Mouse (Mus musculus): ENCODE measurements around the gene Mmp24.
A peak's percentile ranks its signal among the peaks of the same experiment; 100 is the strongest.
"Not testable (repeated sequence)": the region's sequence is repeated elsewhere in the genome, so short reads cannot be mapped to it uniquely, and the experiment has no call there.

Mmp24 gene

DNA sequence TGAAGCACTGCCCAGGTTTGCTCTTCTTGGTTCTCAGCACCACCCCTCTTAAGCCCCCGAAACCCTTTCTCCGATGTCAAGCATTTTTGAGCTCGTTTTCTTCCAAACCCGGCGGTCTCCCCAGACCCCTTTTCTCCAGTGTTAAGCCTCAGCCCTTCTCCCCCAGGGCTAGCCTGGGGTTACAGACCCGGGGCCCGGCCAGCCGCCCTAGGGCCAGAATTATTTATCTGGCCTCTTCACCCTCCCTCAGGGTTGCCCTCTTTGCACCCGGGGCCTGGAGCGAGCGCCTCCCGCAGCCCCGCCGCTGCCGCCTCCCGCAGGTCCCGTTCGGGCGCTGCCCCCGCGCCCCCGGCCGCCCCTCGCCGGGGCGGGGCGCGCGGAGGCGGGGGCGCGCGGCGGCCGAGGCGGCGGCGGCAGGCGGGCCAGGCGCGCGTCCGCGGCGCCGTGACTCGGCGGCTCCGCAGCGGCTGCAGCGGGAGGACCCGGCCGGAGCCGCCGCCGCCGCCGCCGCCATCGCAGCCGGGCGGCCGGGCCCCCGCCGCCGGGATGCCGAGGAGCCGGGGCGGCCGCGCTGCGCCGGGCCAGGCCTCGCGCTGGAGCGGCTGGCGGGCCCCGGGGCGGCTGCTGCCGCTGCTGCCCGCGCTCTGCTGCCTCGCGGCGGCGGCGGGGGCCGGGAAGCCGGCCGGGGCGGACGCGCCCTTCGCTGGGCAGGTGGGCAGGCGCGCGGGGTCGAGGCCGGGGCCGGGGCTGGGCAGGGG lies at the start of gene Mmp24:
Gene Mmp24, plus strand, starts transcription at position 416 of the 758 bp plus-strand sequence.
- no peak for DNase-seq (ENCODE audit: low spot score in 2 of 2)

DNA sequence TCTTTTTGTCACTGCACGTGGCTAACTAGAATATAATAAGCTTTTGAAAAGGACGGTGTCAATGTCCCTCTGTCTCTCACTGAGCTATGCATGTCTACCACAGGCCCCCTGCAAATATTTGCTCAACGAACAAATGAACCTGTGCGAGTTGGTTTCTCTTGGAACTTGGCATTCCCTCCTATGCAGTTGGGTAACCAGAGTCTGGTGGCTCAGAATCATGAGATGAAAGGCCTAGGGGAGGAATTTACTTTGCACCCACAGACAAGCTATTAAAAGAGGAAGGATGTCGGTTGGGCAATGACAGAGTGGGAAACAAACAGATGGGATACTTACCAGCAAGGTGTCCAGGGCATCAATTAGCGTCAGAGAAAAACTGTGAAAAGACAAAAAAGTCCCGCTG lies 48.8 kb upstream of the Mmp24 start:
- DNase-seq (ENCODE audit: low spot score in 2 of 2) = no peak

DNA sequence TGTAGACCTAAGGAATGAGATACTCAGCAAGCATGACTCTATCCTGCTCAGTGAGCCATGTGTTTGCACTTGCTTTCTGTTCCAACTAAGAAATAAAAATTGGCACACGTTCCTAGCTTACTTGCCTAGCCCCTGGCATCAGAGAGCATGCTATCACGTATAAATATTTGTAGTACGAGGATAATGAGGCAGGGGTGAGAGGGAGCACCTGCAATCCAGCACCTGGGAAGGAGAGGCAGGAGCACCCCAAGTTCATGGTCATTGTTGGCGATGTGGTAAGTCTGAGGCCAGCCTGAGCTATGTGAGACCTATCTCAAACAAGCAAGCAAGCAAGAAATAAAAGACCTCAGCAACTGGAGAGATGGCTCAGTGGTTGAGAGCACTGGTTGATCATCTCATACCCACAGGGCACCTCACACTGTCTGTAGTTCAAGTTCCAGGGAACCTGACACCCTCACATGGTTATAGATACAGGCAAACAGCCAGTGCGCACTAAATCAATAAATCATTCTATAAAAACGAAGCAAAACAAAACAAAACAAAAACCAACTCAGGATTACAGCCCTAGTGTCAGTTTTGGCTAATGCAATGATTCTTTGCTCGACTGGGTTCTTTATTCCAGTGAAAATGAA lies 47.3 kb upstream of the Mmp24 start:
- DNase-seq (ENCODE audit: low spot score in 2 of 2) = no peak

DNA sequence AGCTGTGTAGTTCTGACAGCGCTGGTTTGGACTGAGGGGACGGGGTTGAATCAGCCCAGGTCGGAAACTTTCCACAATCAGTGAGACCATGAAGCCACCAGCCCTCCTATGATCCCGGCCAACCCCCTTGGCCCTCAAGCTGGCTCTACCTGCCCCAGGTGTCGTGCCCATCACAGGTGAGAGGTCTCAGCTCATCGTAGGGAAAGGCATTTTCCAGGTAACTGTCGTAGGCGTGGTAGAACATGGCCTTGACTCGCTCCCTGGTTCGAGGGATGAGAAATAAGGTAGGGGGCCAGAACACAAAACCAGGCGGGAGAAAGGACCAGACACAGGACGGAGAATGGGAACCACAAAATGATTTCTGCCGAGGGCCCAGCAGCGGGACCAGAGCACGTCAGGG lies 46.4 kb upstream of the Mmp24 start:
- DNase-seq (ENCODE audit: low spot score in 2 of 2) = no peak

DNA sequence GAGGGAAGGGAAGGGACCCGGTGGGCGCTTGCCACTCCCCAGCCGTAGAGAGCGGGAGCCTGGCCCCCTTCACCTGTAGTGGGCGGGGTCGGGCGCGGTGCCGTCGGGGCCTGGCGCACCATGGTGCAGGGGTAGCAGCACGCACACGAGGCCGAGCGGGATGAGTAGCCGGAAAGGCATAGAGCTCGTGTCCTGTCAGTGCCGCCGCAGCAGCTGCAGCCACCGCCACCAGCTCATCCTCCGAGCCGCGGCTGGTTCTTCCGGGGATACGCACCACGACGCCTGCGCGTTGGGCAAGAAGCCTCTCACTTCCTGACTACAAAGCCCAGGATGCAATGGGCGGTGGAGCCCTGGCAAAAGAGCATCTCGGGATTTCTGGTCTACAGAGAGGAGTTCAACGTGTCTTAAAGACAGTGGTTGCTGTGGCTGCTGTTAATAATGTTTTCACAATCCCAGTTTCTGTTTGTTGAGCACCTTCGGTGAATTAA lies 45.9 kb upstream of the Mmp24 start, which contains the start of gene Edem2:
Gene Edem2, minus strand, starts transcription at position 318 of the 488 bp plus-strand sequence.
- DNase-seq (ENCODE audit: low spot score in 2 of 2) = peak; percentile 96

DNA sequence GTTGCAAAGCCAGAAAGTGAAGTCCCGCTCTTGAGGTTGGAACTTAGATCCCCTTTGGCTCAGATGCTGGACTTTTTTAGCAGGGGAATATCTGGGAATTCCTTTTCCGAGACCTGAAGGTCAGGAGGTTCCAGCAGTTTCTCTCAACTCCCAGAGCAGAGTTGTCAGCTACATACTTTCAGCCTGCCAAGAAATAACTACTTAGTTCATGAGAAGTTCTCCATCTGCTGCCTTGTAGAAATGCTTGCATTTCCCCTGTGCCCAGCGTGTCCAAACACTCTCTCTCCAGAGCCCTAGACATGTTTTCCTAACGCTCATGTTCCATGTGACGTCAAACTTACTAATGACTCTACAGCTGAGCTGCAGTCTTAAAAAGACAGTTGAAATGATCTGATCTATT lies 40.1 kb upstream of the Mmp24 start:
- no peak for DNase-seq (ENCODE audit: low spot score in 2 of 2)

DNA sequence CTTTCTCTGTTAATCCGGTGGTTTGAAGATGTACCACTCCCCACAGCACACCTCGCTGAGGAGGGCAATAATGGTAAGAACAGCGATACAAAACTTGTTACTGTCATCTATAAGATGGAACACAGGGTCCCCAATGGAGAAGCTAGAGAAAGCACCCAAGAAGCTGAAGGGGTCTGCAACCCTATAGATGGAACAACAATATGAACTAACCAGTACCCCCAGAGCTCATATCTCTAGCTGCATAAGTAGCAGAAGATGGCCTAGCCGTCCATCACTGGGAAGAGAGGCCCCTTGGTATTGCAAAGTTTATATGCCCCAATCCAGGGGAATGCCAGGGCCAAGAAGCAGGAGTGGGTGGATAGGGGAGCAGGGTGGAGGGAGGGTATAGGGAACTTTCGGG lies 39.4 kb upstream of the Mmp24 start, which contains the start of gene Gm17581:
Gene Gm17581, minus strand, starts transcription at position 101 of the 400 bp plus-strand sequence.
- not testable (repeated sequence) for DNase-seq (ENCODE audit: low spot score in 2 of 2)

DNA sequence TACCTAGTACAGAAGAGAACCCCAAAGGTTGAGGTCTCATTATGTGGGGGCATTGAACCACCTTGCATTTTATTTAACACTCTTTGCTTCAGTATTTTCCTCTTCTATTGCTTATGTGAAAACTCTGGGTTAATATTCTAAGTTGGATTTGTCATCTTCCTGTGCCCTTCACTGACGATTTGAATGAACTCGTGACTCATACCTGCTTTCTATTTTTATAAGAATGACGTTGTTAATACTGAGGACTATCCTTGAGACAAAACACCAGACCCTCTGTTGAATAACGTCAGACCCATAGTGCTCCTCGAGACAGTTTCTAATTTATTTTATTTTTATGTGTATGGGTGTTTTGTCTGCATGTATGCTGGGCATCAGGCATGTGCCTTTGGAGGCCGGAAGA lies 38.2 kb upstream of the Mmp24 start:
- no peak for DNase-seq (ENCODE audit: low spot score in 2 of 2)

DNA sequence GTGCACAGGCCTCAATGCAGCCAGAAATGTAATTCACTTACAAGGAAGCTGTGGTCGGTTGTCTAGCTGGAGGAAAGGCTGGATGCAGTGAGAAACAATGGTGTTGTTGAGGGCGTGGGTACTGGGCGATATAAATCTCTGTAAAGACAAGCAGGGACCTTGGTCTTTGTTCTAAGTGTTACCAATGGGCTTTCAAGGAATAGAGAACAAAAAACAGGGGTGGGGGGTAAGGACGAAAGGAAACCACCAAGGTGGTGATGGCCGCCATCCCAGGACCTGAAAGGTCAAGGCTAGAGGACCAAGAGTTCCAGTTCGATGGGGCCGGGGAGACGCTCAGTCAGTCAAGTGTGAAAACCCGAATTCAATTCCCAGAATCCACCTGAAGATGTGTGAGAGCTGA lies 37.3 kb upstream of the Mmp24 start:
- DNase-seq (ENCODE audit: low spot score in 2 of 2) = no peak

DNA sequence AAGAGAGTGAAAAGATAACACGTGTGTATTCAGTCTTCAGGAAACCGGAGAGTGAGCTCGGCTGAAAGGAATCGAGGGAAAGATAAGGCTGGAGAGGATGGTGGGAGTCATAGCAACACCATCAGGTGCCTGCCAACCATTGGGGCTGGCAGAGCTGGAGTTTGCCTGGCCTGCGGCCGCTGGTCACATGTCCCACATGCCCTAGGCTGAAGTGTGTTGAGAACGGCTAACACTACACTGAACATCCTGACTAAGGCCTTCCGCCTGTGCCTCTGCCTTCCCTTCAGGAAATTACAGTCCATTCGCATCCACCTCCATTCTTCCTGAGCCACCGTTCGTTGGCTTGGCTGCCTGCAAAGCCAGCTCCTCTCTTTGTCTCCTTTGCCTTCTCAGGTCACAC lies 32.9 kb upstream of the Mmp24 start:
- no peak for DNase-seq (ENCODE audit: low spot score in 2 of 2)

DNA sequence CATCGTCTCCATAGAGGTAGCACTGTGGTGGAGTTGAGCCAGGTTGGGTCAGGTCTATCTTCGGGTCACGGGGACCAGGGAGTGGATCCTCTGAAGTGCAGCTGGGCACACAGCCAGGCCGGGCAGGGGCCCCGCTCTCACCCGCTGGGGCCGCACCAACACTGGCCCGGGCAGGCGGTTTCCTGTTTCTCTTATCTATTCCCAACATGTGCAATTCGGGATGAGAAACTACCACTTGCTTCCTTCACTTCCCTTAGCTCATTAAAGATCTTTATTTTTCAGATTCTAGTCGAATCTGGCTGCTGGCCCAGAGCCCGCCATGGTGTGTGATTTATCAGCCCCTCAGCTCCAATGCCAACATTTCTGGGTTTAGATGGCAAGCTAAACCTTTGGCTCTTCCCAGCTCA lies 32.2 kb upstream of the Mmp24 start:
- no peak for DNase-seq (ENCODE audit: low spot score in 2 of 2)

DNA sequence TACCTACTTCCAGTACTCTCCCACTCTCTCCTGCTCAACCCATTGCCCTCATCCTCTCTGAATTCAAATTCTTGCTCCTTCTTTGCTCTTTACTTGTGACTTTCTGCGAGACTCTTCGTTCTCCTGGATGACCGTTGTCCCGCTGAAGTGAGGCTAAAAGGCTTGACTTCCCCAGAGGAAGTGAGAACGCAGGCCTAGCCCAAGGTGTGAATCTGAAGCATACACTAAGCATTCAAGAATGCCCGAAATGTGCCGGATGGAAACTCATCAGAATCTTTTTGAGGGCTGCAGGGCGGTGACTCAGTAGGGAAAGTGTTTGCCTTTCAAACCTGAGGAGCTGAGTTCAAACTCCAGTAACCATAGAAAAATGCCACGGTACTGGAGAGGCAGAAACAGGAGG lies 31.8 kb upstream of the Mmp24 start:
- DNase-seq (ENCODE audit: low spot score in 2 of 2) = no peak

DNA sequence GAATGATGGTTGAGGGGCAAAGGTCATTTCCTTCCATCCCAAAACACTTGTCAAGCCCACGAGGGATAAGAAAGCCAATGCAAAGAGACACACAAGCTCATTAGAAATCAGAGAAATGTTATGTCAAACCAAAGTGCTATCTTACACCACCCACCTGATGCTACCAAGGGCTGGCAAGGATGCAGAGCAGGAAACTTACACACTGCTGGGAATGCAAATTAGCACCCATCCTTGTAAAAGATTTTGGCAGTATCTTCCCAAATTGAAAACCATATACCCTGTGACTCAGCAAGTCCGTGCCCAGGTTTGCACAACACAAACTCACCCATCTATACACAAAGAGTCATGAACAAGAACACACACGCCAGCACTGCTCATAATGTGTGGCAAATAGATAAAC lies 29.7 kb upstream of the Mmp24 start:
- no peak for DNase-seq (ENCODE audit: low spot score in 2 of 2)

DNA sequence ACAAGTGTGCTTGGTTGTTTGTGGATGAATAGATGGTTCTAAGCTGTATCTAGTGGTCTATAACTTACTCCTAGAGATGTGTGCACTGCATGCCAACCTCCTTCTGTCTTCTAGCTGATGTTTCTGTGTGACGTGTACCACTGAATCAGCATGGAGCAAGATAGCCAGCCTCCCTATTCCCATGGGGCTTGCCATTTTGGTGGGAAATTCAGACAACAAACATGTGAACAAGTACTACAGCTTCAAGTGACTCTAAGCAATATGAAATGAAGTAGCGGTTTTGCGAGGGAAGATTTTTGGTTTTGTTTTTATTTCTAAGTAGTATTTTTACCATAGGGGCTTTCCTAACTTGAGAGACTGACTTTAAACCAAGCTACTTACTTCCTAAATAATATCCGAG lies 25.7 kb upstream of the Mmp24 start:
- no peak for DNase-seq (ENCODE audit: low spot score in 2 of 2)

DNA sequence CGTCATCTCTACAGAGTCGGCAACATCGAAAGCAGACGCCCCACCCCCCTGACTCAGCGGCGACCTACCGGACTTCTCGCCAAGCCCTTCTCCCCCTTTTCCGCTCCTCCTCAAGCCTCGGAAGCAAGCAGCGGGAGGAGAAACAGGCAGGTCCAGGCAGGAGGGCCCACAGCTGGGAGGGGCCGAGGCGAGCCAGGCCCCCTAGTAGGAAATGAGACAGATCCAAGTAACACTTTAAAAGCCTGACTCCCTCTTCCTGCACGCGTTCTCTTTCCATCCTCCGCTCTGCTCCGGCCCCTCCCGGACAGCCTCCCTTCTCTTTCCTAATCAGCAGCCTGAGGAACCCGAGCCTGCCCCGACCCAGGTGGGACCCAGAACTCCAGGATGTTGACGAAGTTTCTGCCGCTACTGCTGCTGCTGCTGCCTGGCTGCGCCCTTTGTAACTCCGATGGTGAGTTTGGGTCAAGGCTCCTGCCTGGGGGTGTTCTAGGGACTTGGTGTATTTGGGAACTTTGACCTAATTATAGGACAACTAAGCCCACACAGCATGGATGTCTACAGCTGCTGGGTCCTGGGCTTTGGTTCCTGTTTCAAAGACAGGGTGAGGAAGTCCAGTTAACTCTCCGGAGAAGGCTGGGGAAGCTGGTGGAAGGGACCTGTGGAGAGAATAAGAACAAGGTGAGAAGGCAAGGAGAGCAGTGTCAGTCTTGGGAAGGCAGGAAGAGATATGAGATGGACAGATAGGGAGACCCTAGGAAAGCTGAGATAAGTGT lies 23.9 kb upstream of the Mmp24 start, which contains the start of gene Procr:
Gene Procr, plus strand, starts transcription at position 104 of the 773 bp plus-strand sequence.
- DNase-seq (ENCODE audit: low spot score in 2 of 2) = no peak

DNA sequence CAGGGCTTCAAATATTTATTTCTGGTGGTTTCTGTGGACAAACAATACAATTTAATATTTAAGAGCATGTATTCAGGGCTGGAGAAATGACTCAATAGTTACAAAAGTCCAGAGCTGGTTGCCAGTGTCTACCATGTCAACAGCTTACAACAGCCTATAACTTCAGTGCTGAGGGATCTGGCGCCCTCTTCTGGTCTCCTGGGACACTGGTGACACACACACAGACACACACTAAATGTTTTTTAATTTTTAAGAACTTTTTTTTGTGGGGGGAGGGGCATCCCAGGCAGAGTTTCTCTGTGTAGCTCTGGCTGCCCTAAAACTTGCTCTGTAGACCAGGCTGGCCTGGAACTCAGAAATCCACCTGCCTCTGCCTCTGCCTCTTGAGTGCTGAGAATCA lies 19.4 kb upstream of the Mmp24 start:
- DNase-seq (ENCODE audit: low spot score in 2 of 2) = peak in 1 of 2 experiments; percentile 50

DNA sequence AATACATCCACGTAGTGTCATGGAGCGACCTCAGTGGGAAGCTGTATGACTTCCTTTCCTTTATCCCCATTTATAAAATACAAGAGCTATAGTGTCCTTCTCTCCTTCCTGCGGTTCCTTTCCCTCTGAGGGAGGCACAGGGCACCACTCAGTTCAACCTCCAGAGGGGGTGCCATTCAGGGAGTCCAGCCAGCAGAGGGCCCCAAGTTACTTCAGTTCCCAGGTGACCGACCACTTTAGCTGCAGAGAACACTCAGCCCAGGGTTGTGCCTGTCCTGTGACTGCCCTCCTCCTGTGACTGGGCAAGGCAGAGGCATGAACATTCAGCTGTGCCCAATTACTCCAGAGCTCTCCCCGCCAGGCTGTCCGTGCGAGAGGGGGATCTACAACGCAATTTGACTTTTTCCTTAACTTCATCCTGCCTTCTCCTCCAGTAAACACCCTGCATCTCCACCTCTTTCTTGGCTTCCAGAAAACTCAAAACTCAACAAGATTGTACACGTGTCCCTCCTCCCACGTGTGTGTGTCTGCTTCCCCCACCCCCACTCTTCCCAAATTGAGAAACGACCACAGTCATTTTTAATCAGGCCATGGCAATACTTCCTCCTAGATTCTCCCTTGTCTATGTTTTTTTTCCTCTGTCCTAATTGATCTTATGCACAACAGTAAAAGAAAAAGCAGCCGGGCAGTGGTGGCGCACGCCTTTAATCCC lies 18.1 kb upstream of the Mmp24 start:
- DNase-seq (ENCODE audit: low spot score in 2 of 2) = no peak

DNA sequence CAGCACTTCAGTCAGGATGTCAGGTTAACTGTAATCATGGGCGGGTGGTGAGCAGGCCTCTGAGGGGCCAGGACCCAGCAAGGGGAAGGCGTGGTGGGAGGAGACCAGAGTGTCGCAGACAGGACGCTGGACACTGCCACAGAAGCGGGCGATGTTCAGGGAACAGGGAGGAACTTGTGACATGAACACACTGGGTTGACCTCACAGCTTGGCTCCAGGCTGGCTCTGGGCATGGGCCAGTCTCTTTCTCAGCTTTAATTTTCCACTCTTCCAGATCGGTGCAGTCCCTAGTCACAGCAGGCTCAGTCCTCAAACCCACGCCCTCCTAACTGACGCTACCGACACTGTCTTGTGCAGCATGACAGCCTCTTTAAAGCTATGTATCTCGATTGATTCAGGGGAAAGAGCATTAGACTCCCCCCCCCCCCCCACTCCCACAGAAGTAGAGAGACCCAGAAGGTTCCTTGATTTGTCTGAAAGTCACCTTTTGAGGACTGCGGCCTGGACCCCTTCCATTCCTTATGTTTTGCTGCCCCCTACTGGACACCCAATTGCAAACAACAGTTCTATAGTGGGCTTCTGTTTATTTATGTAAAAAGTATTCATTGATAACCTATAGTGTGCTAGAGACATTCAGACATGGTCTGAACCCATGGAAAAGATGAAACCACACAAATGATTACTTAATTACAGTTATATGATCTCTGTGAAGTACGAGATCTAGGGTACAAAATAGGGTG lies 10.3 kb upstream of the Mmp24 start:
- peak in 1 of 2 experiments; percentile 82 for DNase-seq (ENCODE audit: low spot score in 2 of 2)

DNA sequence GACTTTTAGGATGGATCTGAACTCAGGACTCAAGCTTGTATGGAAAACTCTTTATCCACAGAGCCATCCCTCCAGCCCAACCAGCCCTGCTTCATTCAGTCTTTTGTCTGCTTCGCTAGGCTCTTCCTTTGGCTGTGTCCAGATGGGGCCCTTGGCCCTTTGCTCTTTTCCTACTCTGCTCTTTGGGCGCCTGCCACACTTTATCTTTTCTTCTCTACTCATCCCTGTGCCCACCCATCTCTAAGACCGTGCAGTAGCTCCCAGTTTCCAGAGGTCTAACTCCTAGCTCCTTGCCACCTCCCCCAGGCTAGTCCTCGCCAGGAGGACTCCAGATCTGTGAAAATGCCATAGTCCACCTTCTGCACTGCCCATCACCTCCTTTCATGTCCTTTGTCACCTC lies 1.5 kb upstream of the Mmp24 start:
- DNase-seq (ENCODE audit: low spot score in 2 of 2) = no peak

DNA sequence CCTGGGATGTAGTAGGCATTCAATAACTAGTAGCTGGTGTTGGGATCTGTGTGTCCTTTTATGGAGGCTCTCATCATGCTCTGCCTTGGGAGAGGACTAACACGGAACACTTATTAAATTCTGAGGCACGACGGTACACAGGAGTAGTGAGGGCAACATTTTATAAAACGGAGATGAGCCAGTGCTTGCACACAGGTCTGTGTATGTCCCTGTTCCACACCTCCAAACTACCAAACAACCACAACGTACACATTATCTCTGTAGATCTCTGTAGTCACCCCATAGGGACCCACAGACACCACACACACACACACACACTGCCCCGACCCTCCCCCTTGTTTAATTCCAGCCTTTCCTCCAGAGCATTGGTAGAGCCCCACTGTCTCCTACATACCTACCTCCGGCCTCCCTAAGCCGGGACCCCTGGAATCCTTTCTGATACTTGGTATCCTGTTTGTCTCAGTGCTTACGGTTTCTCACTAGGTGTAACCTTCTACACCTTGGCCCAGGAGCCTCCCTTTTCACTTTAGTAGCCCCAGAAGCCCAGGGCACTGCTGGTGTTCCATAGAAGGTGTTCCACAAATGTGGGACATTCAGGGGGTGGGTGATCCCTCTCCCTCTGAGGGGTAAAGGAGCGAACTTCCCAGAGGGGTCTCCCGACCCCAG lies 748 bp upstream of the Mmp24 start:
- no peak for DNase-seq (ENCODE audit: low spot score in 2 of 2)

Measured in right cerebral cortex, postnatal 10 days (tissue).